Mouse (Mus musculus) ovary, adult 18-20 months (tissue): ENCODE data around the gene Mfrp.

ENCODE experiments used
- DNase-seq: peaks from one replicate; pipeline ENCODE4 v3.0.0; 2022; ENCODE audit warnings: low spot score, mixed read lengths

The Mfrp gene

DNA sequence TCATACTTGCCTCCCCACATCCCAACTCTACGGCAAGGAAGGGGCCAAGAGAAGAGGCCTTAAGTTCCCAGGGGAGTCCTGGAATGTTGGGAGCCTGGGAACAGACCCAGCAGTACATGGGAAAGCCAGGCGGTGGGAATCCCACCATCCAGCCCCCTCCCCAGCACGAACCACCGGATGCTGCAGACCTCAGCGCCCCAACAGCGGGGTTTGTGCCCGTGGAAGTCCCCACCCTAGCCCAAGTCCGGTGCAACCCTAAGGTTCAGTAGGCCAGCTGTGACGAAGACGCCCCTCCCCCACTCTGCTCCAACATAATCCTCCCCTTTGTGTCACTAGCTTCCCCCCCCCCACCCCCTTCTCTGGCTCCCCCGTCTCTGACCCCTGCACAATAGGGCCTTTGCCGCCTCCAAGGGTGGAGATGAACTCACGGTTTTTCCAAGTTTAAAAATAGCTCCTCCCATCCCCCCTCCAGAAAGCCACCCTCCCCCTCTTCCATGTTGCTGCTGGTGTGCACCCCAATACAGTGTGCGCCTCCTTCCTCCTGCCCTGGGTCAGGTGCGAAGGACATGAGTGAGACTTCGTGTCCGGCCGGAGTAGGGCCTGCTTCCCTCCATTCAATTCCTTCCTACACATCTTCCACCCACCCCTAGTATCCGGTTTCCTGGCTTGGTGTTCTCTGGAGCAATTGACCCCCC lies 29.2 kb downstream of the Mfrp start:
- no peak for DNase-seq

- DNase-seq, result no peak
These were observed 29.7 kb downstream of the Mfrp start for GRCm38 (mm10) chr9:44131276-44131590.

GRCm38 (mm10) chr9:44132200-44132599 lies 30.7 kb downstream of the Mfrp start:
- DNase-seq, result no peak

DNA sequence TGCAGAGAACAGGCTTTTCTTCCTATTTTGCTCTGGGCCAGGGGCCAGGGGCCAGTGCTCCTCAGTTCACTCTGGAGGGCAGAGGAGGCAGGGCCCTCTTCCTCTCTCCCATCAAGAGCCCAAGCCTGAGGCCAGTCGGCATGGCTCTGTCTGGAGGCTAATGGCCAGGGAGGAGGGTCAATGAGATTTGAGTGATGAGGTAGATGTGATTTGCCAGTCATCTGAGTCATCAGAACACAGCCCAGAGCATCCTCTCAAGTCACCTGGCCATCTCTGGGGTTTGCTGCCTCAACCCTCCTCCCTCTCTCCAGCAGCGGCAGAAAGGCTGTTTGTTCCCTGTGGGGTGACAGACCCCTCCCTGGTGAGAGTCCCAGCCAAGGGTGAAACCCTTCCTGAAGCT lies 31.8 kb downstream of the Mfrp start:
- DNase-seq, result no peak

DNA sequence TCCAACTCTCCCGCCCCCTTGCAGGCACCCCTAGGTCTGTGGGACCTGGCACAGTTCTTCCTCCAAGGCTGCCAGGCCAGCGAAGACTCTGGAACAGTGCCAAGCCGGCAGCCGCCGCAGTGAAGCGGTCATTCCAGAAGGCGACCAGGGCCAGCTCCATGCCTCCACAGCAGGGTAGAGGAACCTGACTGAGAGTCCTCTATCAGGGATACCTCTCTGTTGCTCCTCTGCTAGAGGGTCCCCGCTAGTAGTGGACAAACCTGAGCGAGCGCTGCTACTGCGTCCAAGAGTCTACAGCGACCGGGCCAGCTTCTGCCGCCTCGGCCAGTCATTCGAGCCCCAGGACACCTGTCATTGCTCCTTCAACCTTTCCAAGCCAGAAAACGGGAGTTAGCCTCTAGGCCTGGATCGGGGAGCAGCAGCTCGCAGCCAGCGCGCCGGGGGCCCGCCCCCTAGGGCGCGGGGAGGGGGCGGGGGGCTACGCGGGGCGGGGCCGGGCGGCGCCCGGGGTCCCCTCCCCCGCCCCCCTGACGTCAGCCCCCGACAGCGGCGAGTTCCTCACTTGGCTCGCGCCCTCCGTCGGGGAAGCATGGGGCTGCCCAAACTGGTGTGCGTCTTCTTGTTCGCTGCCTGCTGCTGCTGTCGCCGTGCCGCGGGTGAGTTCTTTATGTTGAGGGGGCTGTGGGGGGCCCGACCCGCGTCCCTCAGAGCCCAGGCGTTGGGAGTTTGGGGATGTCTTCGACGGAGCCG lies 32.7 kb downstream of the Mfrp start, which contains the start of gene Mcam:
Gene Mcam, plus strand, starts transcription at position 369 of the 750 bp plus-strand sequence.
- peak; percentile 62 for DNase-seq

- peak; percentile 36 for DNase-seq
These were observed 33.6 kb downstream of the Mfrp start for GRCm38 (mm10) chr9:44134851-44135730.

- DNase-seq, result no peak
These were observed 34.3 kb downstream of the Mfrp start for GRCm38 (mm10) chr9:44135731-44136411.

- no peak for DNase-seq
These were observed 36.3 kb downstream of the Mfrp start for GRCm38 (mm10) chr9:44137846-44138245.

GRCm38 (mm10) chr9:44141951-44142350 lies 40.4 kb downstream of the Mfrp start:
- DNase-seq, result no peak

DNA sequence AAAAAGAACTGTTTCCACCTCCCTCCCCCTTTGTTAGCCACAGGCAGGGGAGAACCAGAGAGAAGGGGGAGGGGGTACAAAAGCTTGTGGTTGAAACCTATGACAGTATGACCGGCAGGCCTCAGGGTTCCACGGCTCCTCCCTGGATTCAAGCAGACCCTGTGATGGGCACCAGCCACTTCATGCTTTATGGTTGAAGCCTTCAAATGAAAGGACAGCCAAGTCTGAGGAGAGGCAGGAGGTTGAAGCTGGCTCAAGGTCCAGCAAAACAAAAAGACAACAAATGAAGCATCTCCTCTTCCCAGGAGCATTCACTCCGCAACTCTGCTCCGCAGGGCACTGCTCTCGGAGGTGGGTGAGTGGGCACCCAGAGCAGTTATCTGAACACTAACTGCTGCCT lies 41.9 kb downstream of the Mfrp start:
- no peak for DNase-seq

DNA sequence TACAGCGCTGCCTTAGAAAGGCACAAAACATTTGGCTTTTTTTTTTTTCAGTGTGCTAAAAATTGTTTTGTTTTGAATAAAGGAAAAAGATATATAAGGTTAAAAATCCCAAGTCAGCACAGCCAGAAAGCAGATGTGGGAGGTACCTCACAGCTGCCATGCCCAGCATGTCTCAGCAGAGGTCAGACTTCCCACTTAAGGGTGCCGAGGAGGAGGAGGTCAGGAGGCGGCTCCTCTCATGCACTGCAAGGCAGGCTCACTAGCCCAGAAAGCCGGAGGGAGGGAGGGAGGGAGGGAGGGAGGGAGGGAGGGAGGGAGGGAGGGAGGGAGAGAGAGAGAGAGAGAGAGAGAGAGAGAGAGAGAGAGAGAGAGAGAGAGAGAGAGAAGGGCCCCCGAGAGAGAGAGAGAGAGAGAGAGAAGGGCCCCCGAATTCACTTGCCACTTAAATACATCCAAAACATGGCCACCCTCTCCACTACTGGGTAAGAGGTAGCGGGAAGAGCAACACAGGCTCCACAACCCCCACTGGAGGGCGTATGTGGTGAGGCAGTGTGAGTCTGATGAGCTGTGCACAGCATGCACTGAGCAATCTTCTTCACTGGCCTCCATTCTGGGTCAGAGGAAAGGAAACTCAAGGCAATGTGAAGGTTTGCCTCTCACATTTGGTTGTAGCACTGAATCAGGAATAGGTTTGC lies 42.6 kb downstream of the Mfrp start:
- peak; percentile 48 for DNase-seq

GRCm38 (mm10) chr9:44144718-44145060 lies 43.2 kb downstream of the Mfrp start:
- no peak for DNase-seq

DNA sequence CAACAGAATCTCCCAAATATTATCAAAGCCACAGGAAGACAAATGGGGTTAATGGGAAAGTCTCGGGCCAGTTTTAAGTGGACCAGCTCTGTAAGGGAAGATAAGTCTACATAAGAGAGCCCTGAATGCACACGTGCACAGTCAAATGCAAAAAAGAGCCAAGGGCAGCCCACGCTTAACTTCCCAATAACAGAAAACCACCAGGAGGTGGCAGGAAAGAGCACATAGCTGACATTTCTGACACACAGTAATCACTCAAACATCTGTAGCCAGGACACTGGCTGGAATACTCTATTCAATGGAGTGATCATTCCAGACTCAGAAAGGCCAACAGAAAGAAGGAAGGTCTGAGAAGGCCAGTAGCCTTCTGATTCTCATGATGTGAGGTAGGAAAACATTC lies 45.8 kb downstream of the Mfrp start:
- no peak for DNase-seq
